Mouse (Mus musculus): ENCODE data around the gene Ampd2. TPM values are rescaled to one million over a fixed set of nuclear protein-coding genes. Genes with fewer than 3 reads are reported as not detected.

The Ampd2 gene
- polyA plus RNA-seq, 1 experiment from 2014 or later, result 31.3 TPM

DNA sequence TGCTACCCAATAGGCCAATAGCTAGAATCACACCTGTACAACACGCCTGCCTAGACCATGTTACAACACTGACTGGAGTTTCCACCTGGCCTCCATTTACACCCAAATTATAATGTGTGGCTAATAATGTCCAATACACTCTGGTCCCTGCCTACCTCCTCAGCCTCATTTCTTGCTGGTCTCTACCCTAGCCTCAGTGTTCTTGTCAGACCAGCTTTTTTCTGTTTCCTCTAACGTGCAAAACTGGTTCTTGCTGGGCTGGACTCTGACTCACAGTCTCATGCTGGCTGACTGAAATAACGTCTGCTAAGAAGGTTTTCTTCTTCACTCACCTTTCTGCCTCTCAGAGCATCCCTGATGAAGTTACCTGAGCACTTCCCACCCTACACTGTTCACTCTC, 39.9 kb upstream of the Ampd2 start:
- no peaks in the 10 kb centered on the region for H3K27me3 ChIP-seq (ENCODE audit: control insufficient read depth, insufficient read depth, low read length)
- H3K4me3 ChIP-seq (ENCODE audit: low read depth, low read length), result no peak overlapping the region
- no peaks in the 10 kb centered on the region for H3K36me3 ChIP-seq (replicated peaks; ENCODE audit: control insufficient read depth, insufficient read depth, low read depth, low read length)
- no peaks in the 10 kb centered on the region; the same call in 1 of the 2 replicates for H3K4me1 ChIP-seq (ENCODE audit: control insufficient read depth, insufficient read depth, low read length)
- no peak overlapping the region for H3K4me2 ChIP-seq (ENCODE audit: low read depth, low read length)
- ATAC-seq (replicated peaks; ENCODE audit: insufficient number of reproducible peaks, low FRiP score, low TSS enrichment, low read depth) (no peak), DNase-seq (ENCODE audit: low spot score) (no peak)
- H3K27ac ChIP-seq (replicated peaks; ENCODE audit: low read depth, low read length), result no peak overlapping the region
- 87% methylated on average over 3 of the region's 3 CpGs for WGBS
- no peaks in the 10 kb centered on the region for H3K9me3 ChIP-seq (replicated peaks; ENCODE audit: control insufficient read depth, low read length)
- no peak overlapping the region for H3K9ac ChIP-seq (replicated peaks; ENCODE audit: low read length)

GRCm38 (mm10) chr3:108124131-108124530, 37.7 kb upstream of the Ampd2 start:
- Histone ChIP-seq H3K4me1 (ENCODE audit: control insufficient read depth, insufficient read depth, low read length) (no peaks in the 10 kb centered on the region), H3K27ac (replicated peaks; ENCODE audit: low read depth, low read length) (no peak overlapping the region), H3K9ac (replicated peaks; ENCODE audit: low read length) (no peak overlapping the region), H3K36me3 (replicated peaks; ENCODE audit: control insufficient read depth, insufficient read depth, low read depth, low read length) (no peaks in the 10 kb centered on the region), H3K27me3 (ENCODE audit: control insufficient read depth, insufficient read depth, low read length) (no peaks in the 10 kb centered on the region), H3K9me3 (replicated peaks; ENCODE audit: control insufficient read depth, low read length) (no peaks in the 10 kb centered on the region), H3K4me2 (ENCODE audit: low read depth, low read length) (no peak overlapping the region), H3K4me3 (ENCODE audit: low read depth, low read length) (no peak overlapping the region)
- 45% methylated on average over 1 of the region's 1 CpGs for WGBS
- ATAC-seq (replicated peaks; ENCODE audit: insufficient number of reproducible peaks, low FRiP score, low TSS enrichment, low read depth) (no peak), DNase-seq (ENCODE audit: low spot score) (no peak)

- H3K36me3 ChIP-seq (replicated peaks; ENCODE audit: control insufficient read depth, insufficient read depth, low read depth, low read length), result no peaks in the 10 kb centered on the region; the same call in 1 of the 2 replicates
- no peaks in the 10 kb centered on the region for H3K4me1 ChIP-seq (ENCODE audit: control insufficient read depth, insufficient read depth, low read length)
- DNase-seq (ENCODE audit: low spot score) (no peak), ATAC-seq (replicated peaks; ENCODE audit: insufficient number of reproducible peaks, low FRiP score, low TSS enrichment, low read depth) (no peak)
- no peak overlapping the region for H3K4me2 ChIP-seq (ENCODE audit: low read depth, low read length)
- no peaks in the 10 kb centered on the region for H3K9me3 ChIP-seq (replicated peaks; ENCODE audit: control insufficient read depth, low read length)
- no peak overlapping the region for H3K9ac ChIP-seq (replicated peaks; ENCODE audit: low read length)
- no peak overlapping the region for H3K27ac ChIP-seq (replicated peaks; ENCODE audit: low read depth, low read length)
- H3K4me3 ChIP-seq (ENCODE audit: low read depth, low read length), result no peak overlapping the region
- no peaks in the 10 kb centered on the region for H3K27me3 ChIP-seq (ENCODE audit: control insufficient read depth, insufficient read depth, low read length)
- 92% methylated on average over 5 of the region's 5 CpGs for WGBS
Observed at GRCm38 (mm10) chr3:108123242-108123641, 36.8 kb upstream of the Ampd2 start.

DNA sequence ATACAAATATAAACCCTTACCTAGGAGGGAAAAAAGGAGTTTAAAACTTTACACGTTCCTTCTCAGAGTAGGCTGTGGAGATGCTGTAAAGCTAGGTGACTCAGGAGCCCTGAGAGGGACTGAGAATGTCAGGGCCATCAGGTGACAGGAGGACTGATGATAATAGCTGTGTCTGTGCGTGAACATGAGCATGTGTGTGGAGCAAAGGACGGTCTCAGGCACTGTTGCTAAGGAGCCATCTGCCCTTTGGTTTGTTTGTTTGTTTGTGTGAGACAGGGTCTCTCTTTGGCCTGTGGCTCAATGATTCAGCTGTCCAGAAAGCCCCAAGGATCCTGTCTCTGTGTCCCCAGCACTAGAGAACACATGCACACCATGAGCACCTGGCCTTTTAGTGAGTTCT, 34.6 kb upstream of the Ampd2 start:
- Histone ChIP-seq H3K9ac (replicated peaks; ENCODE audit: low read length) (no peak overlapping the region), H3K36me3 (replicated peaks; ENCODE audit: control insufficient read depth, insufficient read depth, low read depth, low read length) (peaks cover 3% of the 10 kb centered on the region), H3K4me1 (ENCODE audit: control insufficient read depth, insufficient read depth, low read length) (no peaks in the 10 kb centered on the region), H3K9me3 (replicated peaks; ENCODE audit: control insufficient read depth, low read length) (no peaks in the 10 kb centered on the region), H3K27ac (replicated peaks; ENCODE audit: low read depth, low read length) (no peak overlapping the region), H3K4me3 (ENCODE audit: low read depth, low read length) (no peak overlapping the region), H3K27me3 (ENCODE audit: control insufficient read depth, insufficient read depth, low read length) (no peaks in the 10 kb centered on the region), H3K4me2 (ENCODE audit: low read depth, low read length) (no peak overlapping the region)
- DNase-seq (ENCODE audit: low spot score), result no peak
- no peak for ATAC-seq (replicated peaks; ENCODE audit: insufficient number of reproducible peaks, low FRiP score, low TSS enrichment, low read depth)
- 82% methylated on average over 3 of the region's 3 CpGs for WGBS

DNA sequence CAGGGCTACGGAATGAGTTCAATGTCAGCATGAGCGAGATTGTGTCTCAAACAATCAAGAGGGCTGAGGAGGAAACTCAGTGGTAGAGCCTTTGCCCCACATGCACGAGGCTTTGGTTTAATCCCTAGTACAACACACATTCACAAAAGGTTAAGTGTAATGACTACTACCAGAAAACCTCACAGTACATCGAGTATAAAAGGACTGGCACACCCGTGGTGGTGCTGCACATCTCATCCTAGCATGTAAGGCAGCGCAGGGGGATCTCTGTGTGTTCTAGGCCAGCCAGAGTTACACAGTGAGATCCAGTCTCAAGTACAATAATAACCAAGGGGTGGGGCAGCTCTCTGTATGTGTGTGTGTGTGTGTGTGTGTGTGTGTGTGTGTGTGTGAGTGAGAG, 31.0 kb upstream of the Ampd2 start:
- H3K27ac ChIP-seq (replicated peaks; ENCODE audit: low read depth, low read length), result no peak overlapping the region
- H3K4me3 ChIP-seq (ENCODE audit: low read depth, low read length), result no peak overlapping the region
- WGBS, result 95% methylated on average over 6 of the region's 6 CpGs
- H3K4me2 ChIP-seq (ENCODE audit: low read depth, low read length), result no peak overlapping the region
- H3K27me3 ChIP-seq (ENCODE audit: control insufficient read depth, insufficient read depth, low read length), result no peaks in the 10 kb centered on the region
- no peaks in the 10 kb centered on the region for H3K4me1 ChIP-seq (ENCODE audit: control insufficient read depth, insufficient read depth, low read length)
- H3K36me3 ChIP-seq (replicated peaks; ENCODE audit: control insufficient read depth, insufficient read depth, low read depth, low read length), result peaks cover 8% of the 10 kb centered on the region
- H3K9ac ChIP-seq (replicated peaks; ENCODE audit: low read length), result no peak overlapping the region
- H3K9me3 ChIP-seq (replicated peaks; ENCODE audit: control insufficient read depth, low read length), result no peaks in the 10 kb centered on the region
- ATAC-seq (replicated peaks; ENCODE audit: insufficient number of reproducible peaks, low FRiP score, low TSS enrichment, low read depth) (no peak), DNase-seq (ENCODE audit: low spot score) (no peak)

DNA sequence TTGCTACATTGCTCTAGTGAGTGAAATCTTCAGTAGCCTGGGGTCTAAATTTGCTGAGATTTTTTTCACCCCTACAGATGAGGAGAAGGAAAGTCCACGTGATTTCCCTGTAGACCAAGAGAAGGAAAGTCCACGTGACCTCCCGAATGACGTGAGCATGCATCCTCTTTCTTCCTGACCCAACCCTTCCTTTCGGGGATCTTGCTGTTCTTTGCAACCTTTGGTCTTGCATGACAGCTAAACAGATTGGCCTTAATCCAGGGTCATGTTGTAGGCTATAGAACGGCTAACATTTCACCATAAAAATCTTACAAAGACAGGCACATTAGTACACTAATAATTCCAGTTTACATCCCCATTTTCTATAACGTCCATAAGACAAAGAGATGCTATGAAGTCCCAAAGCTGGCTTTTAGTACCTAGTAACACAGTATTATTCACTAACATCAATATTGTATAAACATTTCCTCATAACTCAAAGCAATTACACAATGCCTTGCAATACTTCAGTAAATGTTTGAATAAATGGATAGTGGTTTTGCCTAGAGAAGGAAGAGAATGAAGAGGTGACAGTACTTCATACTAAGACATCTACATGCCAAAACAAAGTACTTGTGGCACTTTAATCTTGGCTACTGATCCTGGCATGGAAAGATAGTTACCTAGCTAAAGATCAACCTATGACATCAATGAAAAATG, 27.3 kb upstream of the Ampd2 start:
- H3K9ac ChIP-seq (replicated peaks; ENCODE audit: low read length), result no peak overlapping the region
- H3K36me3 ChIP-seq (replicated peaks; ENCODE audit: control insufficient read depth, insufficient read depth, low read depth, low read length), result peaks cover 10% of the 10 kb centered on the region
- H3K27me3 ChIP-seq (ENCODE audit: control insufficient read depth, insufficient read depth, low read length), result no peaks in the 10 kb centered on the region
- DNase-seq (ENCODE audit: low spot score), result no peak
- H3K9me3 ChIP-seq (replicated peaks; ENCODE audit: control insufficient read depth, low read length), result no peaks in the 10 kb centered on the region
- no peak overlapping the region for H3K4me3 ChIP-seq (ENCODE audit: low read depth, low read length)
- no peak overlapping the region for H3K4me2 ChIP-seq (ENCODE audit: low read depth, low read length)
- H3K4me1 ChIP-seq (ENCODE audit: control insufficient read depth, insufficient read depth, low read length), result no peaks in the 10 kb centered on the region
- ATAC-seq (replicated peaks; ENCODE audit: insufficient number of reproducible peaks, low FRiP score, low TSS enrichment, low read depth), result no peak
- WGBS, result 92% methylated on average over 7 of the region's 7 CpGs
- H3K27ac ChIP-seq (replicated peaks; ENCODE audit: low read depth, low read length), result no peak overlapping the region

- Histone ChIP-seq H3K27me3 (ENCODE audit: control insufficient read depth, insufficient read depth, low read length) (no peaks in the 10 kb centered on the region), H3K36me3 (replicated peaks; ENCODE audit: control insufficient read depth, insufficient read depth, low read depth, low read length) (peaks cover 10% of the 10 kb centered on the region), H3K9me3 (replicated peaks; ENCODE audit: control insufficient read depth, low read length) (no peaks in the 10 kb centered on the region), H3K4me2 (ENCODE audit: low read depth, low read length) (no peak overlapping the region), H3K9ac (replicated peaks; ENCODE audit: low read length) (no peak overlapping the region), H3K4me1 (ENCODE audit: control insufficient read depth, insufficient read depth, low read length) (no peaks in the 10 kb centered on the region), H3K27ac (replicated peaks; ENCODE audit: low read depth, low read length) (no peak overlapping the region), H3K4me3 (ENCODE audit: low read depth, low read length) (no peak overlapping the region)
- DNase-seq (ENCODE audit: low spot score) (no peak), ATAC-seq (replicated peaks; ENCODE audit: insufficient number of reproducible peaks, low FRiP score, low TSS enrichment, low read depth) (no peak)
- 84% methylated on average over 4 of the region's 4 CpGs for WGBS
Observed at GRCm38 (mm10) chr3:108112666-108113065, 26.2 kb upstream of the Ampd2 start.

DNA sequence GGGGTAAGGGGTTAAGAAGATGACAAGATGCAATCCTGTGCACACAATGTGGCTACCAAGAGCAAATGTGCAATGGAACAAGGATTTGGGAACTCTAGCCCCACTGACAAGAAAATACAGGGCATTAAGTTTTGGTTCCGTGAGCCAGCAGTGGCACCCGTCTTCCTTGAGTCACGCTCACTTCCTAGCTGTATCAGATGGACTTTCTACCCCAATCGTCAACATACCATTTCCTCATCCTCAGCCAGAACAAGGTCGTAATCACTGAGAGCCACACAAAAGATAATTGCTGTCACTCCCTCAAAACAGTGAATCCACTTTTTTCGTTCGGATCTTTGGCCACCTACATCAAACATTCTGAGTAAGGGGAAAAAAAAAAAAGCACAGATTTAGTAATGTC, 25.8 kb upstream of the Ampd2 start:
- ATAC-seq (replicated peaks; ENCODE audit: insufficient number of reproducible peaks, low FRiP score, low TSS enrichment, low read depth) (no peak), DNase-seq (ENCODE audit: low spot score) (no peak)
- Histone ChIP-seq H3K27me3 (ENCODE audit: control insufficient read depth, insufficient read depth, low read length) (no peaks in the 10 kb centered on the region), H3K4me3 (ENCODE audit: low read depth, low read length) (no peak overlapping the region), H3K4me2 (ENCODE audit: low read depth, low read length) (no peak overlapping the region), H3K36me3 (replicated peaks; ENCODE audit: control insufficient read depth, insufficient read depth, low read depth, low read length) (peaks cover 9% of the 10 kb centered on the region), H3K9ac (replicated peaks; ENCODE audit: low read length) (no peak overlapping the region), H3K4me1 (ENCODE audit: control insufficient read depth, insufficient read depth, low read length) (no peaks in the 10 kb centered on the region), H3K9me3 (replicated peaks; ENCODE audit: control insufficient read depth, low read length) (no peaks in the 10 kb centered on the region), H3K27ac (replicated peaks; ENCODE audit: low read depth, low read length) (no peak overlapping the region)
- WGBS, result 86% methylated on average over 7 of the region's 7 CpGs
